Mouse (Mus musculus) T-cell, adult 2 months (primary cell): Measurements from ENCODE around the gene Trpm6.

Experiments used
- DNase-seq: peaks from one replicate; pipeline ENCODE4 v3.0.0; 2022; ENCODE audit warnings: low spot score

The Trpm6 gene

GRCm38 (mm10) chr19:18889632-18890031 lies 139.8 kb downstream of the Trpm6 start:
- DNase-seq: no peak

GRCm38 (mm10) chr19:18890216-18890615 lies 140.4 kb downstream of the Trpm6 start:
- no peak for DNase-seq

DNA sequence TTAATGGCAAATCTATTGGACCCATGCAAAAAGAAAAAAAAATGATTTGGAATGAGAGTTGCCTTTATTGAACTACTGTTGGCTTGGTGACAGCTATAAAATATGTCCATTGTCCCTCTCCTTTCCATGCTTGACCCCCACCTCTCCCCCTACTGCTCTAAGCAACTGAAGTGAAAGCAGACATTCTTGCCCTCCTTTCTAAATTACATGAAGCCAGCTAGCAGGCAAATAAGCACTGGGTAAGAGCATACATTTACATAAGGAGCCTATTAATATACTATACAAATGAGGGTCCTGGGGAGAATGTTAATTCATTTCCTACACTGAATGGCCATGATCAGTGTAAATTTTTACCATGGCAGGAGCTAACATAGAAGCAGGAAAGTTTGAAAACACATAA lies 148.5 kb downstream of the Trpm6 start:
- DNase-seq: no peak

GRCm38 (mm10) chr19:18902041-18902693 lies 152.4 kb downstream of the Trpm6 start:
- no peak for DNase-seq

DNA sequence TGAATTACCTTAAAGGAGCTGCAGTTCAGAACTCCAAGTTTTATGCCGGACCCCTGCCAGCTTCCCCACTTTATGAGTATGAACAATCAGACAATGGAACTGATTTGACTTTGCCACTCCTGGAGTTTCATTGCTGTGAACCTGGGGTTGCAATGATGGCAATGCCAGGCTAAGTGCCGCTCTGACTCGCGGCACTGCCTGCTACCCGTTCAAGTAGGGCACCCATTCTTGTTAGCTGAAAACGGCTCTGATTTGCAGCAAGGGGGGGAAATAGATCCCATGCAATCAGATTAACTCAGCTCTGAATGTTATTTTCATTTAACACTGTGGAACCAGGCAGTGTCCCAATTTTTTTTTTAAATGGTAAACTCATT lies 152.9 kb downstream of the Trpm6 start:
- no peak for DNase-seq

- no peak for DNase-seq
Observed at GRCm38 (mm10) chr19:18905511-18905910, 155.7 kb downstream of the Trpm6 start.

- DNase-seq: no peak
Observed at GRCm38 (mm10) chr19:18909641-18910040, 159.9 kb downstream of the Trpm6 start.

DNA sequence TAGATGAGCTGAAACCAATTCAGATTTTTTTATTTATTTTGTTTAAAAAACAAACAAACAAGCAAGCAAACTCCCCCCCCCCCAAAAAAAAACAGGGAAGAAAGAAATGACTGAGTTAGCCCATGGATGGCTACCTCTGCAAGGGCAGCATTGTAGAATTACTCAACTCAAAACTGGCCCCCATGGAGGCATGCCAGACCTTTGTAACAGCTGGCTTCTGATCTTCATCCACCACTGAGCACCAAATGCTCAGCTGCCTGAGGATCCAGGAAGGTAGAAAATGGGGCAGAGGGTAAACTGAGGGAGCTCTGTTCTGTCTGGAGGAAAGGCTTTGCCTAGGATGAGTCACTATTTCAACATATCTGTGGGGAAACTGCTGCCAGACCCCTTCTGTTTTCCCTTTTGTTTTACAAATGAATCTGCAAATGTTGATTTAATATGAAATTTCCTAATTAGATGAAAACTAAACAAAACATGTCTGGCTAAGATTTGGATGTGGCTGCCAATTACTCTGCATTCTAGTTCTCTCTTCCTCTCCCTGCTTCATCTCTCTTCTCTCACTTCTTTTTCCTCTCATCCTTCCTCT lies 162.1 kb downstream of the Trpm6 start:
- DNase-seq: no peak

GRCm38 (mm10) chr19:18941391-18941790 lies 191.6 kb downstream of the Trpm6 start:
- DNase-seq: no peak
